Mouse (Mus musculus): Measurements from ENCODE around the gene Ssr3. TPM values are rescaled to one million over a fixed set of nuclear protein-coding genes. Genes with fewer than 3 reads are reported as not detected.
"Not testable (repeated sequence)": the region's sequence is repeated elsewhere in the genome, so short reads cannot be mapped to it uniquely, and the experiment has no call there.

Gene Ssr3
- 100 to 1,000 TPM; 119 to 122 TPM for total RNA-seq (2021)
- long read RNA-seq, experiment 1, transcript Ssr3-201 (5 exons, 2,957 nt), result major isoform, 87 of 94 reads
- long read RNA-seq, experiment 1, partial matches to known transcripts, result 0 of 94 reads
- long read RNA-seq, experiment 1, other reads (novel, unspliced or antisense), result 7 of 94 reads
- long read RNA-seq, experiment 2, transcript Ssr3-201 (5 exons, 2,957 nt), result major isoform, 33 of 42 reads
- long read RNA-seq, experiment 2, partial matches to known transcripts, result 0 of 42 reads
- long read RNA-seq, experiment 2, other reads (novel, unspliced or antisense), result 9 of 42 reads

- DNase-seq, result peak; percentile 95 to 98
Observed at GRCm38 (mm10) chr3:65392421-65392817, at the start of gene Ssr3. TSS of gene Ssr3 (minus strand) at chr3:65392623.

- peak; percentile 62 to 72 for DNase-seq
Observed at GRCm38 (mm10) chr3:65441586-65442111, 49.2 kb upstream of the Ssr3 start.

- DNase-seq, result no peak
Observed at GRCm38 (mm10) chr3:65438511-65439228, 46.2 kb upstream of the Ssr3 start.

- peak in 1 of 2 experiments; percentile 20 for DNase-seq
Observed at GRCm38 (mm10) chr3:65435812-65436211, 43.4 kb upstream of the Ssr3 start.

- DNase-seq, result peak in 1 of 2 experiments; percentile 18
Observed at GRCm38 (mm10) chr3:65435101-65435571, 42.7 kb upstream of the Ssr3 start.

- DNase-seq, result no peak
Observed at GRCm38 (mm10) chr3:65432236-65432635, 39.8 kb upstream of the Ssr3 start.

- DNase-seq, result no peak
Observed at GRCm38 (mm10) chr3:65419706-65420105, 27.3 kb upstream of the Ssr3 start.

- DNase-seq, result peak; percentile 3 to 31
Observed at GRCm38 (mm10) chr3:65417913-65418594, 25.6 kb upstream of the Ssr3 start.

GRCm38 (mm10) chr3:65416571-65416970 is 24.1 kb upstream of the Ssr3 start:
- DNase-seq, result no peak

GRCm38 (mm10) chr3:65407891-65408290 is 15.5 kb upstream of the Ssr3 start:
- no peak for DNase-seq

- no peak for DNase-seq
Observed at GRCm38 (mm10) chr3:65405781-65406180, 13.4 kb upstream of the Ssr3 start.

GRCm38 (mm10) chr3:65397566-65397965 is 5.1 kb upstream of the Ssr3 start:
- no peak for DNase-seq

GRCm38 (mm10) chr3:65396835-65397504 is 4.5 kb upstream of the Ssr3 start:
- no peak for DNase-seq

- DNase-seq, result not testable (repeated sequence)
Observed at GRCm38 (mm10) chr3:65395111-65395510, 2.7 kb upstream of the Ssr3 start.

GRCm38 (mm10) chr3:65391784-65392420 is 521 bp downstream of the Ssr3 start:
- DNase-seq, result no peak

- DNase-seq, result no peak
Observed at GRCm38 (mm10) chr3:65391222-65391783, 1.1 kb downstream of the Ssr3 start.

GRCm38 (mm10) chr3:65385771-65386170 is 6.7 kb downstream of the Ssr3 start:
- peak; percentile 44 to 73 for DNase-seq

GRCm38 (mm10) chr3:65384431-65384830 is 8.0 kb downstream of the Ssr3 start:
- no peak for DNase-seq

GRCm38 (mm10) chr3:65381094-65381493 is 11.3 kb downstream of the Ssr3 start:
- DNase-seq, result peak; percentile 40 to 67

GRCm38 (mm10) chr3:65379884-65380539 is 12.4 kb downstream of the Ssr3 start:
- peak; percentile 26 to 60 for DNase-seq

- no peak for DNase-seq
Observed at GRCm38 (mm10) chr3:65378724-65379123, 13.7 kb downstream of the Ssr3 start.

Data from heart, adult 18-20 months (tissue).